Mouse (Mus musculus) heart, postnatal 0 days (tissue): Measurements from ENCODE around the gene Chd4. TPM values are rescaled to one million over a fixed set of nuclear protein-coding genes. Genes with fewer than 3 reads are reported as not detected.
"Not testable (repeated sequence)": the region's sequence is repeated elsewhere in the genome, so short reads cannot be mapped to it uniquely, and the experiment has no call there.

Experiments
- ATAC-seq: fragments of 200-750 bp; cut with Nextera tagmentation; 2 replicates; pipeline ENCODE4 v1.8.0; 2017; ENCODE audit warnings: low read depth, moderate number of reproducible peaks, moderate library complexity; ENCODE audit not compliant: insufficient read depth
- DNase-seq: peaks from one replicate; pipeline ENCODE4 v3.0.0-alpha.2; 2016; ENCODE audit warnings: low spot score
- H3K27ac ChIP-seq: fragments of 300-500 bp; sonication (generic); 2 replicates; pipeline ENCODE4 v1.5.1; 2014; ENCODE audit warnings: low read depth, mild to moderate bottlenecking
- H3K27me3 ChIP-seq: fragments of 300-500 bp; sonication (generic); 2 replicates; pipeline ENCODE4 v1.6.1; 2014; ENCODE audit warnings: low read length, mixed read lengths; ENCODE audit not compliant: control insufficient read depth, insufficient read depth
- H3K36me3 ChIP-seq: fragments of 300-500 bp; sonication (generic); replicated peaks from 2 replicates; pipeline ENCODE4 v1.6.1; 2014; ENCODE audit warnings: low read length, mixed read lengths; ENCODE audit not compliant: control insufficient read depth, insufficient read depth
- H3K4me1 ChIP-seq: fragments of 300-500 bp; sonication (generic); 2 replicates; pipeline ENCODE4 v1.6.1; 2014; ENCODE audit warnings: antibody characterized with exemption; ENCODE audit not compliant: control insufficient read depth, insufficient read depth
- H3K4me2 ChIP-seq: fragments of 300-500 bp; sonication (generic); 2 replicates; pipeline ENCODE4 v1.6.1; 2014; ENCODE audit warnings: low read depth, mild to moderate bottlenecking, low read length, moderate library complexity
- H3K4me3 ChIP-seq: fragments of 300-500 bp; sonication (generic); 2 replicates; pipeline ENCODE4 v1.5.1; 2014; ENCODE audit warnings: low read depth, low read length
- H3K9ac ChIP-seq: fragments of 300-500 bp; sonication (generic); replicated peaks from 2 replicates; pipeline ENCODE4 v1.6.1; 2014; ENCODE audit warnings: low read depth, low read length, mixed read lengths
- H3K9me3 ChIP-seq: fragments of 300-500 bp; sonication (generic); replicated peaks from 2 replicates; pipeline ENCODE4 v1.6.1; 2016; ENCODE audit warnings: low read length; ENCODE audit not compliant: control insufficient read depth
- CTCF ChIP-seq: IDR thresholded peaks from 2 replicates; pipeline ENCODE4 v1.5.1; 2016; ENCODE audit warnings: antibody characterized with exemption, control low read depth, low read depth
- EP300 ChIP-seq: IDR thresholded peaks from 2 replicates; pipeline ENCODE4 v1.6.1; 2016; ENCODE audit warnings: antibody characterized with exemption, low read depth
- WGBS: fragments of 180-500 bp; shearing (Covaris S2); extraction: QIAGEN DNeasy Blood & Tissue Kit; methylation state at CpG from one replicate; pipeline ENCODE4 v1.1.7; 2014; 5-methylcytosine and 5-hydroxymethylcytosine counted together
- polyA plus RNA-seq: library from polyadenylated mRNA; unstranded; fragments of >200 nt; fragmentation: Nextera tagmentation; extraction: Ambion mirVana; gene quantifications from 2 replicates; pipeline ENCODE4 v1.2.1, GENCODE M21; 2015
- total RNA-seq: library from RNA; depleted of rRNA; stranded (reverse); fragments of >200 nt; gene quantifications from 2 replicates; pipeline ENCODE4 v1.2.3, GENCODE M21; 2014; ENCODE audit warnings: low replicate concordance

Chd4 gene
- total and polyA plus RNA-seq, 2 experiments from 2014 or later, result 58.1 to 82.2 TPM

DNA sequence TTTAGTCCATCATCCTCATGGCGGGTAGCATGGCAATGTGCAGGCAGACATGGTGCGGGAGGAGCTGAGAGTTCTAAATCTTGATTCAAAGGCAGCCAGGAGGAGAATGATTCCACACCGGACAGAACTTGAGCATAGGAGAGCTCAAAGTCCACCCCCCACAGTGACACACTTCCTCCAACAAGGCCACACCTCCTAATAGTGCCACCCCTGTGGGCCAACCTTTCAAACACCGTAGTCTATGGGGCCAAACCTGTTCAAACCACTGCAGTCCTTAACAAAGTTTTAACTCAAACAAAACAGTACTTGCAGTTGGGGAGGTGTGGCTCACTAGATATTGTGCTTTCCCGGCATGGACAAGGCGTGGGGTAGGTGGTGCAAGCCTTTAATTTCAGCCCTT lies 31.9 kb upstream of the Chd4 start:
- Histone ChIP-seq H3K27me3 (no peaks in the 10 kb centered on the region), H3K36me3 (no peaks in the 10 kb centered on the region), H3K4me3 (no peak overlapping the region), H3K4me2 (no peak overlapping the region), H3K9ac (no peak overlapping the region), H3K4me1 (no peaks in the 10 kb centered on the region), H3K27ac (no peak overlapping the region), H3K9me3 (no peaks in the 10 kb centered on the region)
- DNase-seq, result no peak
- TF ChIP-seq EP300 (no peak), CTCF (no peak)
- no peak for ATAC-seq
- 80% methylated on average over 6 of the region's 6 CpGs for WGBS

DNA sequence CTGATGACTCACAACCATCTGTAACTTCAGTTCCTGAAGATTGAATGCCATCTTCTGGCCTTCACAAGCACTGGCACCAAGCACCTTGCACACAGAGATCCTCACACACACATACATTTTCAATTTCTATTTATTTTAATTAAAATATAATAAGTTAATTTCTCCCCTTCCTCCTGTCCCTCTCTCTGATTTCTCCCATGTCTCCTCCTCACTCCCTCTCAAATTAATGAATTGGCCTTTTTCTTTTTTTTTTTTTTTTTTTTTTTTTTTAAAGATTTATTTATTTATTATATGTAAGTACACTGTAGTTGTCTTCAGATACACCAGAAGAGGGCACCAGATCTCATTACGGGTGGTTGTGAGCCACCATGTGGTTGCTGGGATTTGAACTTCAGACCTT lies 30.6 kb upstream of the Chd4 start:
- WGBS, result no CpG with 5 or more reads among the region's 1 CpGs
- H3K4me1 ChIP-seq, H3K36me3 ChIP-seq, ATAC-seq, H3K4me2 ChIP-seq, H3K4me3 ChIP-seq, DNase-seq, H3K9ac ChIP-seq, H3K9me3 ChIP-seq, H3K27me3 ChIP-seq, H3K27ac ChIP-seq: not testable (repeated sequence)

DNA sequence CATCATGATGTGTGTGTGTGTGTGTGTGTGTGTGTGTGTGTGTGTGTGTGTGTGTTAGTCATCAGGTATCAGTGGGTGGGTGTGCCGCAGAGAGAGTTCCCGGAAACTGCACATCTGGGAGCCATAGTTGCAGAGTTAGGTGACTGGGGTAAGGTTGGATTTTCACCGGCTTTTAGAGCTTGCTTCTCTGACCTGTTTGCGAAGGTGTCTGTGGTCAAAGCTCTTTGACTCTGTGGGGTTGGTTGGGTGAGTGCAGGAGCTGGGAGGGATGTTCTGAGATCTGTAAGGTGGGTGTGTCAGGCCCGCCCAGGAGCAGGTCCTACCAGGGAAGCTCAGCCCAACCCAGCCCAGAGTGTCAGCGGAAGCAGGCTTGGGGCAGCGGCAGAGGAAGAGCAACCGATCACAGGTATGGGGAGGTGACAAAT lies 28.2 kb upstream of the Chd4 start, which contains the start of gene Lpar5:
Lpar5 (plus strand) TSS at position 350 of the 425 bp plus-strand sequence.
- Histone ChIP-seq H3K4me2 (no peak within 1 kb of the TSS), H3K27me3 (no peaks in the 10 kb centered on the region), H3K4me3 (no peak within 1 kb of the TSS), H3K9me3 (no peaks in the 10 kb centered on the region), H3K9ac (no peak within 1 kb of the TSS), H3K4me1 (no peaks in the 10 kb centered on the region), H3K27ac (no peak within 1 kb of the TSS), H3K36me3 (no peaks in the 10 kb centered on the region)
- no peak for TF ChIP-seq EP300
- no peak for TF ChIP-seq CTCF
- ATAC-seq, result no peak
- 51% methylated on average over 8 of the region's 8 CpGs for WGBS
- no peak for DNase-seq

DNA sequence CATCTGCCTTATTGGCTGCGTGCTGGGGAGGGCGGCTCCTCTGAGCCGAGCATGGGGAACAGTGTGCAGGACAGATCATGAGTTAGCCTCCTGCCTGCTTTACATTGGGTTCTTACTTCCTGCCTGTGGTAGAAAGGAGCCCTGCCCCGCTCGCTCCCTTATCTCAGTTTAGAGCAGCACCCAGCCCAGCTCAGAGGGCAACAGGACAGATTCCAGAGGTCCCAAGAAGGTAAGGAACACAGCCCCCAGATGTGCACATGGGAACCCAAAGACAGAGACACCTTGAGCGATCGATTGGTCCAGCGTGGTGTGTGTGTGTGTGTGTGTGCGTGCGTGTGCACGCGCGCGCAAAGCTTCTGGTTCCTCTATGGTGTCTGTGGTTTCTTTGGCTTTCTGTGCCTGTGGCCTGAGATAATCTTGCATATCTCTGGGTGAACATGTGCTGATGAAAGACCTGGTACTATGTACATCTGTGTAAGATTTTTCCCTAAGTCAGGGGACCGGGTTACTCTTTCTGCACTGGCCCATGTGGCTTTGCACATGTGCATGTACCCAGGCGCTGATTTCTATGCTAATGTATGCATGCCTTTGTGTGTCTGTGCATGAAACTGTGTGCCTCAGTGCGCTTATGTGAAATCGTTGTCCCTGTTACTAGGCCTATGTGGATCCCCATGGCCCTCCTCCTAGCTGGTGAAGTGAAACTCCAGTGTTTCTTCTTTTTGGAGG lies 24.4 kb upstream of the Chd4 start:
- Histone ChIP-seq H3K36me3 (no peaks in the 10 kb centered on the region), H3K4me3 (no peak overlapping the region), H3K27me3 (no peaks in the 10 kb centered on the region), H3K4me1 (no peaks in the 10 kb centered on the region), H3K9ac (no peak overlapping the region), H3K4me2 (no peak overlapping the region; the same call in 1 of the 2 replicates), H3K9me3 (no peaks in the 10 kb centered on the region), H3K27ac (no peak overlapping the region)
- 66% methylated on average over 18 of the region's 18 CpGs for WGBS
- DNase-seq (no peak), ATAC-seq (no peak)
- no peak for TF ChIP-seq CTCF
- no peak for TF ChIP-seq EP300

DNA sequence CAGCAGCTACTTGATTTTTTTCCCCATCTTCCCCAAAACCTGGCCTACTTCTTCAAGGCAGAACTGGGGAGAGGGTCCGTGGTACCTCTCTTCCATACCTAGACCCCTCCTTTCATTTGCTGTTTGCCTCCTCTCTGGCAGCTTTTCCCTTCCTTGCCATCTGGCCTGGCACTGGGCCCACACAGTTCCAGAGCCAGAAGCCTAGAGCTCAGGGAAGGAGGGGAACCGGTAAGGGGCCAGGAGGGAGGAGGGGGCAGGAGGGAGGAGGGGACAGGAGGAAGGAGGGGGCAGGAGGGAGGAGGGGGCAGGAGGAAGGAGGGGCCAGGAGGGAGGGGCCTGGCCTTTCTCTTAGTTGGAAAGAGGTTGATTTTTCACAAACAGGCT lies 23.9 kb upstream of the Chd4 start:
- no peak overlapping the region; the same call in 1 of the 2 replicates for H3K4me2 ChIP-seq
- WGBS, result 25% methylated on average over 2 of the region's 2 CpGs
- H3K4me3 ChIP-seq, result no peak overlapping the region

GRCm38 (mm10) chr6:125073825-125074224 lies 22.0 kb upstream of the Chd4 start:
- Histone ChIP-seq H3K9me3 (no peaks in the 10 kb centered on the region), H3K4me2 (no peak overlapping the region), H3K9ac (no peak overlapping the region), H3K4me3 (no peak overlapping the region), H3K27ac (no peak overlapping the region), H3K4me1 (no peaks in the 10 kb centered on the region), H3K27me3 (no peaks in the 10 kb centered on the region), H3K36me3 (no peaks in the 10 kb centered on the region)
- DNase-seq, result no peak
- TF ChIP-seq EP300 (no peak), CTCF (no peak)
- no peak for ATAC-seq
- 58% methylated on average over 8 of the region's 8 CpGs for WGBS

More for the DNA sequence above, 23.9 kb upstream of the Chd4 start:
- TF ChIP-seq EP300, result no peak
- TF ChIP-seq CTCF, result no peak
- no peak overlapping the region for H3K9ac ChIP-seq
- H3K9me3 ChIP-seq, result no peaks in the 10 kb centered on the region
- no peak for ATAC-seq
- H3K4me1 ChIP-seq, result no peaks in the 10 kb centered on the region
- no peaks in the 10 kb centered on the region for H3K27me3 ChIP-seq
- DNase-seq, result no peak
- H3K27ac ChIP-seq, result no peak overlapping the region
- no peaks in the 10 kb centered on the region for H3K36me3 ChIP-seq
